Mouse (Mus musculus) testis, postnatal 10 days (tissue): ENCODE results near the gene Atp4a.

Experiments used
- DNase-seq: peaks from one replicate; pipeline ENCODE4 v3.0.0; 2021; ENCODE audit warnings: low spot score

The Atp4a gene

DNA sequence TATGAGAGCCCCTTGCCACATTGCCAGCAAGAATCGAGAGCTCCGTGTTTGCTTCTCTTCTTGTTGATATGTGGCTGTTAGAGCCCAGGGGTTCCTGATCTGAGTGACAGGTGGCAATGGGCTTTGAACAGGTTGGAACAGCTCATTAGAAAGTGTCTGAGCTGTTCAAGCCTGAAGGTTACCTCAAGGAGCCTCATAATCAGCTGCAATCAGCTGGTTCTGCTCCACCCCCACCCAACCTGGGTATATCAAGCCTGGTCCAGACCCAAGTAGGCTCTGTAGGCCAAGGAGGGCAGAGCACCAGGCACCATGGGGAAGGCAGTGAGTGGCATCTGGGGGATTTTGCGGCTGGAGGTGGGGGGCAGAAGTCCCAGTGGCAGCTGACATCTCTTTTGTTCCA lies at the start of gene Atp4a:
TSS of gene Atp4a (plus strand) at position 268 of the 400 bp plus-strand sequence.
- DNase-seq = no peak

- DNase-seq = peak; percentile 93
Measured at GRCm38 (mm10) chr7:30664529-30665200, 47.3 kb upstream of the Atp4a start, which contains the start of gene Haus5. Haus5 (minus strand) TSS chr7:30664994.

GRCm38 (mm10) chr7:30665321-30665720 lies 46.7 kb upstream of the Atp4a start:
- no peak for DNase-seq

- no peak for DNase-seq
Measured at GRCm38 (mm10) chr7:30669229-30669628, 42.8 kb upstream of the Atp4a start.

GRCm38 (mm10) chr7:30671480-30671879 lies 40.5 kb upstream of the Atp4a start, which contains the start of gene Pmis2:
Pmis2 (minus strand) TSS chr7:30671605.
- DNase-seq = no peak

DNA sequence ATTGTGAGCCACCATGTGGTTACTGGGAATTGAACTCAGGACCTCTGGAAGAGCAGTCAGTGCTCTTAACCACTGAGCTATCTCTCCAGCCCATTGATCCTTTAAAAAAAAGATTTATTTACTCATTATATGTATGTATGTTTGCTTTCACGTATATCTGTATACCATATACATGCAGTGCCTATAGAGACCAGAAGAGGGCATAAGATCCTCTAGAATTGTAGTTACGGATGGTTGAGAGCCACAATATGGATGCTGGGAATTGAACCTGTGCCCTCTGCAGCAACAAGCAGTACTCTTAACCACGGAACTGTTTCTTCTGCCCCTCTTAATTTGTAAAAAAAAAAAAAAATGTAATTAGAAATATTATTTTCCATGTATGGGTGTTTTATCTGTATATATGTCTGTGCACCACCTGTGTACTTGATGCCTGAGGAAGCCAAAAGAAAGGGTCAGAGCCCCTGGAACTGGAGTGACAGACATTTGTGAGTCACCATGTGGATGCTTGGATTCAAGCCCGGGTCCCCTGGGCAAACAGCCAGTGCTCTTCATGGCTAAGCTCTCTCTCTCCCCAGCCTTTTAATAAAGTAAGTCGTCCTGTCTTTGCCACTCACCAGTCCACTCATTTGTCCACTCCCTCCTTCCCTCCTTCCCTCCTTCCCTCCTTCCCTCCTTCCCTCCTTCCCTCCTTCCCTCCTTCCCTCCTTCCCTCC lies 33.6 kb upstream of the Atp4a start:
- DNase-seq = peak; percentile 68

DNA sequence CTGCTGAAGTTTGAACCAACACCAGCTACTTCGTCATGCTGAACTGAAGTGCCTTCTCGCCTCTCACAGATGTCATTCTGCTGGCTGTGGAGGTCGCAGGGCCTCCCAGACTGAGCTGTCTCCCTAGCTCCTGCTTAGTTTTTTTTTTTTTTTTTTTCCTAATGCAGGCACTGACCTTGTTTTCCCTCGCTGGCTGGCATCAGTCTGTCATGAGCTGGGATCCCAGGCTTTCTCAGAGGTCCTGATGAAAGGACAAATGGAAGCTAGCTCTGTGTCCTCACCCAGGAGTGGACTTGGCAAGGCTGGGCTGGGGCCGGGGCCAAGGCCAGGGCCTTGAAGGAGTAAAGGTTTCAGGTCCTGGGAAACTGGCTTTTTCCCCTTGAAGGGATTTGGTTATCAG lies 30.1 kb upstream of the Atp4a start:
- DNase-seq = peak; percentile 72

DNA sequence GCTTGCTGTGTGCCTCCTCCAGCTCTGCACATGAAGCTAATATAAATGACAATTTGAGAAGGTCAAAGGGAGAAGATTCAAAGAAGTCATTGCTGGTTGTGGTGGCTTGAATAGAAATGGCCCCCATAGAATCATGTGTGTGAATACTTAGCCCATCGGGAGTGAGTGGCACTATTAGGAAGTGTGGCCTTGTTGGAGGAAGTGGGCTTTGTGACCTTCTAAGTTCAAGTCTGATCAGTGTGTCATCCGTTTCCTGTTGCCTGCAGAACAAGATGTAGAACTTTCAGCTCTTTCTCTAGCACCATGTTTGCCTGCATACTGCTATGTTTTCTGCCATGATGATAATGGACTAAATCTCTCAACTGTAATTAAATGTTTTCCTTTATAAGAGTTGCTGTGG lies 28.6 kb upstream of the Atp4a start:
- no peak for DNase-seq

DNA sequence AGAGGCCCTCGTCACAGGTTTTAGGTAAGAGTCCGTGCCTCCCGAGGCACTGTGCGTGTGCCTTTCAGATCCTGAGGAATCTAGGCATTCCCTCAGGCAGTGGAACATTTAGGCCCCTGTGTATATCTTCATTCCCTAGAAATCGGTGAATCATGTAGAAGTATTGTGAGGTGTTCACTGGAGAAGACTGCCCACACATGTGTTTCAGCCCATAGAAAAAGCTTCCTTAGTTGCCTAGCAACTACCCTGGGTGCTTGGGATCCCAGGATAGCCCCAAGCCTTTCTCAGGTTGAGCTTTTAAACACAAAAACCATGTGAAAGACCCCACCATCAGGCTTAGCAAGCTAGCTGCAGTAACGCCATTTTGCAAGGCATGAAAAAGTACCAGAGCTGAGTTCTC lies 23.7 kb upstream of the Atp4a start:
- DNase-seq = no peak

GRCm38 (mm10) chr7:30698101-30698500 lies 13.9 kb upstream of the Atp4a start:
- no peak for DNase-seq

DNA sequence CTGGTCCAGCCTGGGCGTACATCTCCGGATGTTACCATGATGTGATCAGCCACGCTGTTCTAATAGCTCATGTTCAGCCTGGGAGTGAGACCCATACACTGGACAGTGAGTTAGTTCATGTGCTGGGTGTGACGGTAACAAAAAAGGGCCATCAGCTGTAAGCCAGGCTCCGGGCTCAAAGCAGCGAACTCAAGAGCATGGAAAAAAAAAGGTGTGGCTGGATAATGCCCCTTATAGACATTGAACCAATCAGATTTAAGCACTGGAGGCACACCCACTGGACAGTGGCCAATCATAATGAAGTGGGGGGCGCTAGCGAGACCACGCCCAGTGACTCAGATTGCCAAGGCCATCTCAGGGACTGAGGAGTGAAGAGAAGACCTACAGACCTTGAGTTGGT lies 13.4 kb upstream of the Atp4a start, which contains the start of gene 2200002J24Rik:
TSS of gene 2200002J24Rik (plus strand) at position 338 of the 400 bp plus-strand sequence.
- peak; percentile 82 for DNase-seq

- no peak for DNase-seq
Measured at GRCm38 (mm10) chr7:30706214-30706882, 5.7 kb upstream of the Atp4a start.

- DNase-seq = no peak
Measured at GRCm38 (mm10) chr7:30707441-30707840, 4.6 kb upstream of the Atp4a start.

DNA sequence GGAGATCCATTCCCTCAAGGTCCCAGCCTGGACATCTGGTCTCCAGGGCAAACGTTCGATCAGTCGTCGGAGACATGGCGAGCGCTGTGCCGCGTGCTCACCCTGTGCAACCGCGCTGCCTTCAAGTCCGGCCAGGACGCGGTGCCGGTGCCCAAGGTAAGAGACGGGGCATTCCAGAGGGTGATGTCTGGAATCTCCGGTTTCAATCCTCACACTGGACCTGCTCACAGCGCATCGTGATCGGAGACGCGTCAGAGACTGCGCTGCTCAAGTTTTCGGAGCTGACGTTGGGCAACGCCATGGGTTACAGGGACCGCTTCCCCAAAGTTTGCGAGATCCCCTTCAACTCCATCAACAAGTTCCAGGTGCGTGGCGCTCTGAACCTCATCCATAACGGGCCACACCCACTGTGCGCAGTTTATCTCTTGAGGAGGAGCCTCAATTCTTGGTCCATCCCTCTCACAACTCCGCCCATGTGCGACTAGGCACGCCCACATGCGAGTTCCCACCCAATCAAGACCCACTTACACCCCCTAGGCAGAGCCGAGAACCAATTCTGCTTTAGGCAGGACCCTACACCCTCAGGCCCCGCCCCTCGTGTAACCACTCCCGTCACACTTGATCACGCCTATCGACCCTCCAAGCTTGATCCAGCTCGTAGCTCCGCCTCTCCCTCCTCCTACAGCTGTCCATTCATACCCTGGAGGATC lies 5.2 kb downstream of the Atp4a start:
- DNase-seq = peak; percentile 89

DNA sequence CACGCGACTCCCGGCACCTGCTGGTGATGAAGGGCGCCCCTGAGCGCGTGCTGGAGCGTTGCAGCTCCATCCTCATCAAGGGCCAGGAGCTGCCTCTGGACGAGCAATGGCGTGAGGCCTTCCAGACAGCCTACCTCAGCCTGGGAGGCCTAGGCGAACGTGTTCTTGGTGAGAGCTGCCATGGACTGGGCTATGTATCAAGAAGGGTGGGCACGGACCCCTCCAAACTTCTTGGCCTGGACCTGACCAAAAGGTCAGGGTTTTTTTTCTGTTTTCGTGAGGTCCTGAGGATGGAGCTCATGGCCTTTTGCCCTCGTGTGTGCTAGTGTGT lies 5.7 kb downstream of the Atp4a start:
- no peak for DNase-seq

GRCm38 (mm10) chr7:30719669-30720068 lies 7.7 kb downstream of the Atp4a start:
- no peak for DNase-seq

GRCm38 (mm10) chr7:30721286-30721685 lies 9.3 kb downstream of the Atp4a start:
- no peak for DNase-seq

GRCm38 (mm10) chr7:30723274-30723953 lies 11.4 kb downstream of the Atp4a start:
- DNase-seq = no peak

DNA sequence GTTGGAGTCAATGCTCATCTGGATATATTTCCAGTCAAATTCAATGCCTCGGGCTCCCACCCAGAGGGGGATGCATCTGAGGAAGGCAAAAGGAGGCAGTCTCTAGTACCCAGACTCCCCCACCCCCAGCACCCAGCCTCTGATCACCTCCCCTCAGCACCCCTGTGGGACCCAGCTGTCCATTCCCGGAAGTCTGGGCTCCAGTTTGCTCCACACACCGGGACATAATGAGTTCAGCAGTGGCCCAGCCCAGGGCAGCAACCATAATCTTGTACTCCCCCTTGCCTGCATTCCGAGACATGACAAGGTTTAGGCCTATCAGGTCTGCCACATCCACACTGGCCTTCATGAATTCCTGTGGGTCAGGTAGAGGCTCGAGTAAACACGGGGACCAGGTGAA lies 16.2 kb downstream of the Atp4a start:
- no peak for DNase-seq

- no peak for DNase-seq
Measured at GRCm38 (mm10) chr7:30728739-30729395, 16.9 kb downstream of the Atp4a start.

DNA sequence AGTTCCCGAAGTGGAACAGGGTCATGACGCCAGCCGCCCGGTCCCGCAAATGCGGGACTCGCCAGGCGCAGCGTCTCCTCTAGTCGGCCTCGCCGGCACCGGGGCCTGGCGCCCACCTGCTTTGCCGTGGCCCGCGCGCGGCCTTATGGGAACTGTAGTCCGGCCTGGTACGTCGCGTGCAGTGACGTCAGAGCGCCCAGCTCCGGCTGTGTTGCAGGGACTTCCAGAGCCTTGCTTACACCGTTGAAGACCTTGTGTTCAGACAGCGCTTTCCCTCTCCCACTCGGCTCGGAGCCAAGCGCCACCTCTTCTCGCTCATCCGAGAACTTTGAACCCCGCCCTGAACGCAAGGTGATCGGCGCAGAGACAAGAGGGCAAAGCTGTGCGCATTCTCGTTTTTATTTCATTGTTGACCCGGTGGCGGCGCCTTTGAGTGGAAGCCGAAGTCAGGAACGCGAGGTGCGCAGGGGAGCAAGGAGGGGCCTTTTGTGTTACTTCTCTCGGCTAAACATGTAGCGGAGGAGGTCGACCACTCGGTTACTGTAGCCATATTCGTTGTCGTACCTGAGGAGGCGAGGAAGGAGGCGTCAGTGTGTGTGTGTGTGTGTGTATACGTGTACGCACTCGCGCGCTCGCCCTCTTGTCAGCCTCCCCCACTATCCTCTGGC lies 17.5 kb downstream of the Atp4a start, which contains the start of gene Tmem147:
TSS of gene Tmem147 (minus strand) at position 145 of the 668 bp plus-strand sequence.
- DNase-seq = peak; percentile 98
